Mouse (Mus musculus): ENCODE measurements around the gene Sh3glb2.

The Sh3glb2 gene

DNA sequence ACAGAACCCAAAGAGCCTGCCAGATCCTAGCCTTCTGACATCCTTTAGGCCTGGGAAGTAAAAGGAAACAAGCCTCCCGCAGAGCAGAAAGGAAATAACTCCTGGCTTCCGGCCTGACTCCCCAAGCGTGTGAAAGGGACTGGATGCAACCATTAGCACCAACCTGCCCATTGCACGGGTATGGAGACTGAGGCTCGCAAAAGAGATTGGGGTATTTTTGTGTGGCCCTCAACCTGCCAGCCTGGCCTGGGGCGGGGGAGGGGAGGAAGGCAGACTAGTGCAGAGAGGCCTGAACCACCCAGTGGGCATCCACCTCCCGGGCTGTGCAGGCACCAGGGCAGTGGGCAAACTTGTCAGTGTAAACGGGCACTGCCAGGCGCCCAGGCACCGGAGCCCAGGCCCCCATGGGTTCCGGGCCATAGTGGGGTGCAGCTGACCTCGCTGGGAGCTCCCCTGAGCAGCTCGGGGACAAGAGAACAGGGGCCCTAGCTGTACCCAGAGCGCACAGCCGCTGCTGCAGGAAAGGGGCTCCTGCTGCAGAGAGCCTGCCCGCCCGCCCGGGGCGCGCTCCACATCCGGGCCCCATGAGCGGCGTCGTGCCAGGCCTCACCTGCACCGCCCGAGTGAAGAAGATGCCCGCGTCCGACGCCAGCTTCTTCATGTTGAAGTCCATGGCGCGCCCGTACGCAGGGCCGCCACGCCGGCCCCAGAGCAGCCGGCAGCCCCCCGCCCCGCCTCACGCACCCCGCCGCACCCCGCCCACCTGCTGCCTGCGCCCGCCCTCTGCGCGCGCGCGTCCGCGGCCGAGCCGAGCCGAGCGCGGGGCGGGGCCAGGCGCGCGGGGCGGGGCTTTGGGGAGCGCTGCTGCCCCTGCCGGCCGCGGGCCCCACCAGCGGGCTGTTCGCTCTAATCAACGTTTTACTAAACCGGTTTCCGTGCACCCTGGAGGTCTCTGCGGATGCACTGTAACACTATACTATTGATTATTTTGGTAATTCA lies at the start of gene Sh3glb2:
Gene Sh3glb2, minus strand, starts transcription at position 805 of the 999 bp plus-strand sequence.
- peak; percentile 72 to 86 for DNase-seq (ENCODE audit: low spot score in 2 of 2)

DNA sequence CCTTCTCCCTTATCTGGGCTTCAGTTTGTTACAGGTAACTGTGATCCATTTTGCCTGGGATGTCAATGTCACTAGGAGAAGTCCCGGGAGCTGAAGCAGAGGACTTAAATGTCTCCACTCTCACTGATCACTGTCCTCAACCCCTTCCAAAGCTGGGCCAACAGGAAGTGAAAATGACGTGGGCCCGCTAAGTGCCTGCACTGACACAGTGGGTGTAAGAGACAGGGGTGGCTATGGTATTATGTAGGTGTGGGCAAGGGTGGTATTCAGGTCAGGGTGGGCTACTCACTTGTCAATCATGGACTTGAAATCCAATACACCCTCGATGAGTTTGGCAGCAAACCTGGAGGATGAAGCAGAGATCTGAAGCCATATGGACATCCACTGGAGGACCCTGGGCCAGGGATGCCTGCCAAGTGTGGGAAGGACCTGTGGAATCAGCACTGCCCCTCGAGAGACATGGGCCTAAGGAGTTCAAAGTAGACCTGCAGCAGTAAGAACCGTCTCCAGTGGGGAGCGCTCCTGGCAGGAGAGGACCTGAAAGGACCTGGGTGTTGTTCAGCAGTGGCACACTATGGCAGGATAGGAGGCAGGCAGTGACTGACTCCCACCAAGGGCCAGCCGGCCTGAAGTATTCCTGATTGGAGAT lies 49.4 kb upstream of the Sh3glb2 start:
- no peak for DNase-seq (ENCODE audit: low spot score in 2 of 2)

DNA sequence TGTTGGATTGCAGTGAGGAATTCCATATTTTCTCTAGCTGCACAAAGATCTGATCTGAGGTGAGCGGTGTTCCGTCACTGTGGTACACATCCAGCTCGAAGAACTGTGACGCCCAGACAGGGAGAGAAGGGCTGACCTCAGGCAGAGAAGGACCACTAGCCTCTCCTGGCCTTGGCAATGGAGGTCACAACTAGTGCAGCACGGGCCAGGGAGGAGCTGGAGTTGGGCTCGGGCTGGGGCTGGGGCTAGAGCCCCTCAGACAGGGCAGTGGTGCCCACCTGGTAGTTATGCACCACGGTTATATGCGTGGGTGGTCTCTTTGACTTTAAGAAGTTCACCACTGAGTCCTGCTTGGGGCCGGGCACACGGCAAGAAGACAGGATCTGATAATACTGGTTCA lies 48.6 kb upstream of the Sh3glb2 start:
- DNase-seq (ENCODE audit: low spot score in 2 of 2) = no peak

DNA sequence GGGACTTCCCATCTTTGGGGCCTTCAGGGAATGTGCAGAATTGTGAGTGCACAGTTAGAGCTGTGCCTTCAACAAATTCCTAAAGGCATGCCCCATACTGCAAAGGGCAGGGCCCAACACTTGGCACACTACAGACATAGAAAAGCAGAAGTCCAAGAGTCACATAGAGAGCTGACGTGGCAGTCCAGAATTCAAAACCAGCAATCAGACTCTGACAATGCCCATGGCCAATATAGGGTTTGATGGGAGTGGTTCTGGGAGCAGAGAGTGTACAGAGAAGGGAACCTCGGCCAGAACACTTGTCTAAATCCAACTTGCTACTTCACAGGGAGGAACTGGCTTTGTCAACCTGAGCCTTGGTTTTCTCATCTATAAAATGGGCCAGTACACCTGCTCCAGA lies 48.1 kb upstream of the Sh3glb2 start:
- DNase-seq (ENCODE audit: low spot score in 2 of 2) = no peak

DNA sequence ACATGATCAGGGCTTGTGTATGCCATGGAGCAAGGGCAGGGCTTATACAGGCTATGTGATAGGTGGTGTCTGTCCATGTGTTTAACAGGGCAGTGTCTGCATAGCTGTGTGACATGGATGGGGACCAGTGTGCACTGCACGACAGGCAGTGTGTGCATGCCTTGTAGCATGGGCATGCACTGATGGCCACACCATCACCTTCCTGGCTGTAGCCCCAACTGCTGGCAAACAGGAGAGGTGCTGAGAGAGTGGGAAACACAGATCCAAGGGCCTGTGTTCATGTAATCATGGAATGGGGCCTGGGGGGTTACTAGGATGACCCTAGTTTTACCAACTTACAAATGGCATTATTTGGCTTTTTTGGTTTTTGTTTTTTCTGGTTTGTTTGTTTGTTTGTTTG lies 44.7 kb upstream of the Sh3glb2 start:
- no peak for DNase-seq (ENCODE audit: low spot score in 2 of 2)

DNA sequence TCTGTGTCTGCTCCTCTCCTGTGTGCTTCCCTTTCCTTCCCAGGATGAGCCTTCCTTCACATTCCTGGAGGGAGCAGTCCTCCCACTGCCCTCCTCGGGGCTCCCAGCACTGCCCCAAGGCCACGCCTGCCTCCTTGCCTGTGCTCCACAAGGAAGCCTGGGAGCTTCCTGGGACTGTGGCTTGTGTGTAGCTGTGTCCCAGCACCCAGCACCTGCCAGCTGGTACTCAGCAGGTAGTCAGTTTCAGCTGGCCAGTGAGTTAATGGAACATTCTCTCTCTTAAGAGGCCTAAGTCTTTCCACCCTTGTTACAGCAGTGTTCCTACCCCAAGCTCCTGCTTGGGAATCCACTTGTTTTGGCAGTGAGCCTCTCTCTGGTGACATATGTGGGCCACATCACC lies 43.7 kb upstream of the Sh3glb2 start:
- no peak for DNase-seq (ENCODE audit: low spot score in 2 of 2)

DNA sequence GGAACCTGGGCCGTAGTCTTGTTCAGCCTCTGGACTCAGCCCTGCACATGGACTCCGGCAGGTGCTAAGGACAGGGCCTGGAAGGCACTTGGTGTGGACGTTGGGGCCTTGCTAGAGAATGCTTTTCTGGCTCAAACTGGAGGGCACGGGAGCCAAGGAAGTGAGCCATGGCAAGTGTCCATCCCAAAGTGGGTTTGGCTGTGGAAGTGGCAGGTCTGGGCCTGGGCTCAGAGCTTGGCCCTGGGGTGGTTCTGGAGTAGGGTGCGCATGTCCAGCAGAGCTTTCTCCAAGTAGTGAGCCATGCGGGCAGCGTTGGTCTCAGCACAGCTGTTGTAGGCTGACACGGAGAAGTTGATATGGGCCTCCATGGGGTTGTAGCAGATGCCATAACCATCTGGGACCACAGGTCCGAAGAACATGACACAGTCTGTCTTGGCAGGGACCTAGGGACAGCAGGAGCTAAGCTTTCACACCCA lies 43.3 kb upstream of the Sh3glb2 start:
- DNase-seq (ENCODE audit: low spot score in 2 of 2) = no peak

DNA sequence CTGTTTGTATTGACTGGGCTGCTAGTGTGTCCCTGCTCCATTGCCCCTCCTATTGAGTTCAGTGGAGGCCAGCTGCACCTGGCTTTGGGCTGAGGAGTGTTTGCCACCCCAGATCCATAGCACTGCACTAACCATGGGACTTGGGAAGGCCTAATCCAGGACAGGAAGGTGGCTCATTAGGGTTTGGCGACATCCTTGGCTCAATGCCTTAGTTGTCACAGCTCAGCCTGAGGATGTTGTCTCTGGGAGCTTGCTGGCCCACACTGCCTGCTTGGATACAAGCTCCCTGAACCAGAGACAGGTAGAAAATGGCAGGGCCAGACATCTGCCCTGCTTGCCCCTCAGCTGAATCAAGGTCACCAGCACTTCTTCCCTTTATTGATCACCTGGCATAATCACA lies 42.4 kb upstream of the Sh3glb2 start:
- no peak for DNase-seq (ENCODE audit: low spot score in 2 of 2)

DNA sequence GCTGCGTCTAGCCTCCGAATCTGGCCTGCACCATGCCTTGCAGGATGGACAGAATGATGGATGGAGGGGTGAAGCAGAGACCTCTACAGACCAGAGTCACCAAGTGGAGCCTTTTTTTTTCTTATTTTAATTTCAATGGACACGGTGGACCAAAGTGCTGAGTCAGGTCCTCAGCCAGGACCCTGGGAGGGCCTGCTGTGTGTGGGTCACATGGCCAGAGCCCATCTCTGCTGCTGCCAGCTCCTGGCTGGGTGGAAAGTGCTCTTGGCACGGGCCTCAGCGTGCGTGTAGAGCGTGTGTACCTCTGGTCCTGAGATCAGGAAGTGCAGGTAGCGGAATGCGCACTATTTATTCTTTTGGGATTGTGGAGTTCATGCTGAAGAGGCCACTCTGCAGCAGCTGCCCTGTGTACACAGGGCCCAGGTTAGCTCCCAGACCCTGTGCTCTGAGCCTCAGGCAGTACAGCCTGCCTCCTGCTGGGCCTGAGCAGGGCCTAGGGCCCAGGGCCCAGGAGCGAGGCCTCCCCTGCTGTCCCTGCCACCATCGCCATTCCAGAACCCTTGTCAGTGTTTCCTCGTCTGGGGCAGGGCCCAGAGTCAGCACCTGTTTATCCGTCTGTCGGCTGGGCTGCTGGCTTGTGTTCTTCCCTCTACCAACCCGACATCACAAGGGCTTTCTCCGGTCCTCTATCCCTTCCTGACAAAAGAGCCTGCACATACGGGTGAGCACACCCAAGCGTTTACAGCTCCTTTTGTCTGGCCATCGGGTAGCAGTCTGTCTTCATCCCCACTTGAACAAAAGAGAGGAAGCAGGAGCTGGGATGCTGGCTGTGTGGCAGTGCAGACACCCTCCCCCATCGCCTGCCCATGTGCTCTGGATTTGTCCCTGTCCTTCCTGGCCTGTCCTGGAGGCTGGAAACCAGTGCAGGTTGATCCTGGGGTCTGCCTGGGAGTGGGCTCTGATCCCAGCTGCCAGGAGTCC lies 40.3 kb upstream of the Sh3glb2 start:
- no peak for DNase-seq (ENCODE audit: low spot score in 2 of 2)

DNA sequence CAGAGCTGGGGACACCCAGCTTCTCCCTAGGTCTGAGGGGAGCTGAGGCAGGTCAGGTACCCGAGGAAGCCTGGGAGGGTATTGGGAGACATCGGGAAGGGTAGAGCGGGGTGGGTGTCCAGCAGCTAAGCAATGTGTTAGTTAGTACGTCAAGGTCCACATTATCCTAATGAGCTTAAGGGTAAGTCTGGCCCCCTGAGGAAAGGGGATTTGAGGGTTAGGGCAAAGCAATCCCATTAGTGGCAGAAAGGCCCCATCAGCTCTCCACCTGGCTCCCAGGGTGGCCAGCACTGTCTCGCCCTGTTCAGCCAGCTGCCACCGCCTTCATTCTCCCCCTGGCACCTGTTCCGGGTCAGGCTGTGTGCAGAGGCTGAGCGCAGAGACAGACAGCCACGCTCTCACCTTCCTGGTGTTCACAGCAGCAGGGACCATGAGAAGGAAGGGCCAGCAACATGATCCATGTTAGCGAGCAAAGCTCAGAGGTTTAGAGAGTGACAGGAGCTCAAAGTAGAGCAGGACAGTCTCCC lies 38.9 kb upstream of the Sh3glb2 start:
- DNase-seq (ENCODE audit: low spot score in 2 of 2) = no peak

DNA sequence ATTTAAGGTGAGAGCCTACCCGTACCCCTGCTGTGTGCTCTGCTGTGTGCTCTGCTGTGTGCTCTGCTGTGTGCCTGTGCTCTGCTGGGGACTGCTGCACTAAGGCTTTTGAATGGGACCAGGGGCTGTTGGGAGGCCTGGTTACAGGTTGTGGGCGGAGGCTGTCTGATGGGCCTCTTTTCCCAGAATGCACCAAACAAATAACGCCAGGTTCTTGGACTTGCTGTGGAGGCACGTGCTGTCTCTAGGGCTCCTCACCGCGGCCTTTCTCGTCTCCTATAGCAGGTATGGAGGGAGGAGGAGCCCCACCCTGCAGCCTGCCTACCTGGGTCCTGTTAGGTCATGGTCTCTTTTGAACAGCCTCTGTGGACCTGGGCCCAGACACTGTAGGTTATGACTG lies 37.1 kb upstream of the Sh3glb2 start:
- DNase-seq (ENCODE audit: low spot score in 2 of 2) = no peak

DNA sequence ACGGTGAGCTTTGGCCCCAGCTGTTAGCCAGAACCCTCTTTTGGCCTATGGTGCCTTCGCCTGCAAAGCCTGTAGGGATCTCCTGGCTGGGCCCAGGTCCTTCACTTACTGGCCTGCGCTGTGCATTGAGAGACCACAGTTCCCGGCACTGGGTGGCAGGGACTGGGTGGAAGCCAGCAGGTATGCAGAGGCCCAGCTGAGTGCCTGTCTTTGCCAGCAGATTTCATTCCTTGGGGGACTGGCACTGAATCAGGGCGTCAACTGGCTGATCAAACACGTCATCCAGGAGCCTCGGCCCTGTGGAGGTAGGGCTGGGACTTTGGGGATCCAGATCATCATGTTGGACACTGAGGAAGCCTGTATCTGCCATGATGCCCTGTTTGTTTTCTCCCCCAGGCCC lies 36.6 kb upstream of the Sh3glb2 start:
- no peak for DNase-seq (ENCODE audit: low spot score in 2 of 2)

DNA sequence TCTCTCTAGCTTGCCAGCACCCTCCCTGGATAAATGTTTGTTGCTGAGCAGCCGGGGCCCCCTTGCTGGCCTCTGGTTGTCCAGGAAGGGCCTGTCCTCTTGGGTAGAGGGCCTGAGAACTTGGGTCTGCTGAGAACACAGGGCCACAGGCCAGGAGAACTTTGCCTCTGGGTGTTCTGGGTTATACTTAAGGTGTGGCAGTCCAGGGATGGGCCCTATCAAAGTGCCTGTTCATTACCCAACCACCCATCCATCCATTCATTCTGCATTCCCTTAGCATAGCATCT lies 34.2 kb upstream of the Sh3glb2 start:
- DNase-seq (ENCODE audit: low spot score in 2 of 2) = no peak

DNA sequence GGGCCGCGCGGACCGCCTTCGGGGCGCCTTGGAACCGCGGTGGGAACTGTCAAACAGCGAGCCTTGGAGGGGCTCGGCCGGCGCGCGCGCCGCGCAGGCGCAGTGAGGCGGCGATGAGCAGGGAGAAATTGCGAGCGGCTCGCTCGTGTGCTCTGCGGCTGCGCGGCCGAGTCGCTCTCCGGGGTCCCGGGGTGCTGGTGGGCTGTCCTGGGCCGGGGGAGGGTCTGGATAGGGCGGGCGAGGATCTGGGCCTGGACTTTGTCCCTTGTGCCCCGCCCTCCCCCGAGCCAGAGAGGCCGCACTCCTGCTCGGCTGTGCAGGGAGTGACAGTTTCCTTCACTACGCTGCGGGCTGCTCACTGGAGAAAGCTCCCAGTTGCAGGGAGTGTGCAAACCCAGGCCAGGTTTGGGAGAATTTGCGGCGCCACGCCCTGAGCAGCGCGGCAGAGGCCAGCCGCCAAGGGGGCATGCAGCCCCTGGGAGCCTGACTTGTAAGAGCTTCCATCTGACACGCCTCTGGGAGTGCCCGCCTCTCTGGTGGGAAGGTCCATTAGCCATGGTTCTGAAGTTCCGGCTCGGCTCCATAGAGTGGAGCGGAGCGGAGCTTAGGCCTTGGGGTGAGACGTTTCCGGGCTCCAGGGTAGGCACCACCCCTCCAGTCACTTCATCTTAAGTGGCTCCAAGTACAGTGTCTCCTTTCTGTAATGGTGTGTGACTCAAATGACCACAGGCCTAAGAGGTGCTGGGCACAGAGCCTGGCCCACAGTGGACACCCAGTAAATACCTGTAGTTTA lies 33.6 kb upstream of the Sh3glb2 start:
- DNase-seq (ENCODE audit: low spot score in 2 of 2) = peak; percentile 63 to 88

DNA sequence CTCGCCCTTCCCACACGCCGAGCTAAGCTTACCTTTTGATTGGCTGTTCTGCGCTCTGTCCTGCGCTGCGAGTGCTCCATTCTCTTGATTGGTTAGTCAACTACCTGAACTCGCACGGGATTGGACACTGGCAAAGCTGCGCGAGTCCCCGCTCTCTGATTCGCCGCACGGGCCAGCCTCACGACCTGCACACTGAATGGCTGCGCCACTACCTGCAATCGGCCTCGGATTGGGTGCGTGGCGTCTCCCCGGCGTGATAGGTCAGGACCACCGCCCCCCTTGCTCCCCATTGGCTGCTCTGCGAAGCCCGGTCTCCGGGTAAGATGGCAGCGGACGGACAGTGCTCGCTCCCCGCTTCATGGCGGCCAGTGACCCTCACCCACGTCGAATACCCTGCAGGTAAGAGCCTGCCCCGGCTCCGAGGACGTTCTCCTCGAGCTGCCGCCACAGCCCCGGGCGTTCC lies 33.0 kb upstream of the Sh3glb2 start, which contains the start of gene Dolpp1:
Gene Dolpp1, plus strand, starts transcription at position 141 of the 463 bp plus-strand sequence.
- DNase-seq (ENCODE audit: low spot score in 2 of 2) = peak; percentile 92 to 96

DNA sequence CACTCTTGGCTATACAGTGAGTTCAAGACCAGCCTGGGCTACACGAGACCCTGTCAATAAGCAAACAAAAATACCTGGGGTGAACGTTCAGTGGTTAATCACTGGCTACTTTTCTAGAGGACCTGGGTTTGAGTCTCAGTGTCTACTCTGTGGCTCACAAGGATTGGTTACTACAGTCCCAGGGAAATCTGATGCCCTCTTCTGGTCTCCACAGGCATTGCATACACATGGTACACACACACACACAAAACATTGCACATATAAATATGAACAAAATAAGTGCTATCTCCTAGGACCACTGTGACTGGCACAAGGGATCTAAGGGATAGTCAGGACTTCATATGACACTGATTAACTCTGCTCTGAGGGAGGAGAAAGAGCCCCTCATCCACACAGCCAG lies 29.9 kb upstream of the Sh3glb2 start:
- DNase-seq (ENCODE audit: low spot score in 2 of 2) = no peak

DNA sequence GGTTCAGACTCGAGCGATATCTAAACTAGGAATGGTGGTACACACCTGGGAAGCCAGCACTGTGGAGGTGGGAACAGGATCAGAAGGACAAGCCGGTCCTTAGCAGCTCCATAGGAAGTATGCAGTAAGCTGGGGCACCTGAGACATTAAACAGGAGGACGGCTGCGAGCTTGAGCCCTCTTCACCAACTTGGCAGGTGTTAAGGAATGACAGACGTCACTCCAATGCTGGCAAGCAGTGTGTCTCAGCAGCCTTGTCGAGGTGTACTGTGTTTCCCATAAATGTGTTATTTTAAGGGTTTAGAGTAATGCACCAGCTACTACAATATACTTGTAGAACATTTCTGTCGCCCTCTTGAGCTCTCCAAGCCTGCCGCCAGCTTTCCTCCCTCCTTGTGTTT lies 27.8 kb upstream of the Sh3glb2 start:
- no peak for DNase-seq (ENCODE audit: low spot score in 2 of 2)

DNA sequence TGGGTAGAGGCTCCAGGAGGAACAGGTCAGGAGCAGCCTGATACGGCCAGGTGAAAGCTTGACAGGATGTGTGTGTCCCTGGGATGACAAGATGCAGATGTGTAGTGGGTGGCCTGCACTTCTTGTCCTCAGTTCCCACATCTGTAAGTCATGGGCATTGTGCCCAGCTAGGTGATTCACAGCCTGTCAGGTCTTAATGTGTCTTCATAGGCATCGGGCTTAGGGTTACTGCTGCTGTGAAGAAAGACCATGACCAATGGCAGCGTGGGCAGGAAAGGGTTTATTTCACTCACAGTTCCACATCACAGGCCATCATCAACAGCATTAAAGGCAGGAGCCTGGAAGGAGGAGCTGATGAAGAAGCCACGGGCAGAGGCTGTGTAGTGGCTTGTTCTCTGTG lies 26.5 kb upstream of the Sh3glb2 start:
- DNase-seq (ENCODE audit: low spot score in 2 of 2) = no peak

DNA sequence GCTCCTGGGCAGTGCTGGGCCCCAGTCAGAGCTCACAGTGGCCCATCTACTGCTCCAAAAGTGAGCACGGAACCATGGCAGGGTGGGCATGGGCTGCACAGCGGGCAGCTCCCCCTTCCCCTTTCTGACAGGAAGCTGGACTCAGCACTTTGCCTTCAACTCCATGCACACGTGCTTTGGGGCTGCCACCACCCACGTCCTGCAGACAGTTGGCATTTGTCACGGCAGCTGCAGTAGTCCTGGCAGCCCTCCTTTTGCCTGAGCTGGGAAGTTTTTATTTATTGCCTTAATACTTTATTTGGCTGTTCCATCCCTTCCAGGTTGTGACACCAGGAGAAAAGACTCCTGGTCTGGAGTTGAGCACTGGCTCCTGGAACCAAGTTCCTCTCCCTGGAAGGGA lies 25.7 kb upstream of the Sh3glb2 start:
- no peak for DNase-seq (ENCODE audit: low spot score in 2 of 2)

DNA sequence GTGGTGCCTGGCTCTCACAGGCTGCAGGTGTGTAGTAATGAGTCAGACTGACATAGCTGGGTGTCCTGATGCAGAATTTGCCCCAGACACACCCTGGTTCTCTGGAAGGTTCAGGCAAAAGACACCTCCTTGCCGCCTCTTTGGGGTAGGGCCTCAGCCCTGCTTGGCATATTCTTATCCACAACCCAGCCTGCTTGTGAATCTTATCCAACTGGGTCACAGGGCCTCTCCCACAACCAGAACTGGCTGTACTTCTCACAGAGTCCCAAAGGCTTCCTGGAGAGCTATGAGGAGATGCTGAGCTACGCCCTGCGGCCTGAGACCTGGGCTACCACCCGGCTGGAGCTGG lies 22.2 kb upstream of the Sh3glb2 start:
- DNase-seq (ENCODE audit: low spot score in 2 of 2) = no peak
